Mouse (Mus musculus) heart, postnatal 36 days (tissue): ENCODE measurements at regions not wholly inside any gene's neighbourhood (a gene's known extent, or its start where the extent isn't known, plus 50 kb on each side); places are given as distances from the start of the nearest gene placed in this dataset.
"Not testable (repeated sequence)": the region's sequence is repeated elsewhere in the genome, so short reads cannot be mapped to it uniquely, and the experiment has no call there.

ENCODE experiments used
- DNase-seq, 2 experiments: peaks; one replicate each; pipeline ENCODE4 v3.0.0; 2021 to 2022
- intact Hi-C: fragments of 180-260 bp; cut with DNase I; formaldehyde crosslinking; loops from one replicate; pipeline ENCODE4 v1.15.1; 2025

DNA sequence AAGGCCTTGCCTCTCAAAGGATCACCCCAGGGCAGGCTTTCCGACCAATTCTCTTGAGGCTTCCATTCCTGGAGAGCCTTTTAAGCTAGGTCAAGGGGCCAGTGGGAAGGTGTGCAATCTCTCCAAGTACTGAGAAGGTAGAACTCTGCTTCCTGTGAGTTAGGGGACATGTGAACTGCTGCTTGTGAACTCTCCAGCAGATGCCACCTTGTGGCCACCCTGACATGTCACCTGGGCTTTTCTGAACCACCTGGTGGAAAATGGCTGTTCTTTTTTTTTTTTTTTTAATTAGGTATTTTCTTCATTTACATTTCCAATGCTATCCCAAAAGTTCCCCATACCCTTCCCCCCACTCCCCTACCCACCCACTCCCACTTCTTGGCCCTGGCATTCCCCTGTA is 438.5 kb upstream of the Sall1 start:
- intact Hi-C loops, DNase-seq: not testable (repeated sequence)

DNA sequence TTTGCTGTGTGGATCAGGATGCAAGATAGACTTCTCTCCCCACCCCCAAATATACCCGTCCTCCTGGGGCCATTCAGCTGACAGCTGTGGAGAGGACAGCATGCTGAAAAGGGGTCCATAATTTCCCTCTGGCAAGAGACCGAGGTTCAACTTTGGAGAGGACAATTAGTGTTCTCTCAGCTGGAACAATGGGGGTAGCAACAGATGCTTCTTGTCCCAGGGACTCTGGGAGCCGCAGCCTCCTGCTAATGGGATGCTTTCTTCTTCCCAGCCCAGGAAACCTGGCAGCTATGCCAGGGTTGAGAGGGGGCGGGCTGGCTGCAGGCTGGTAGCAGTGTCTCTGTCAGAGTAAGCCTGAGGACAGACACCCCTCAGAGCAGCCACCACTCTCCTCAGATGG is 433.0 kb upstream of the Sall1 start:
- intact Hi-C loops: no loop called here
- DNase-seq: no peak

DNA sequence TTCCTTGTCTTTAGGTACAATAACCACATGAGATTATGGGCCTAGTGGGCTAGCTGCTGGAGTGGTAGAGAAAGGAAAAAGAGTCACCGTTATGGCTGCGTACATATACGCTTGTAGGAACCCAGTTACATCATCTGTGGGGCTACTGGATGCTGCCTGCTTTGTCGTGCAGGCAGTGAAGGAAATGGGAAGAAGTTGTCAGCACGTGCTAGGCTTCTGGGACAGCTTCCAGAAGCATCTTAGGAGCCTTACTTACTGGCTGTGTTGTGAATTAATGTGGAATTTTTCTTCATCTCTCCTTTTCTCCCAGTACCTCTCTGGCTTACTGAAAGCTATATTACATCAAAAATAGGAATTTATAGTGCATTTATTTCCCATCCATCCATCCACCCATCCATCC is 427.2 kb upstream of the Sall1 start:
- intact Hi-C loops: no loop called here
- DNase-seq: no peak

DNA sequence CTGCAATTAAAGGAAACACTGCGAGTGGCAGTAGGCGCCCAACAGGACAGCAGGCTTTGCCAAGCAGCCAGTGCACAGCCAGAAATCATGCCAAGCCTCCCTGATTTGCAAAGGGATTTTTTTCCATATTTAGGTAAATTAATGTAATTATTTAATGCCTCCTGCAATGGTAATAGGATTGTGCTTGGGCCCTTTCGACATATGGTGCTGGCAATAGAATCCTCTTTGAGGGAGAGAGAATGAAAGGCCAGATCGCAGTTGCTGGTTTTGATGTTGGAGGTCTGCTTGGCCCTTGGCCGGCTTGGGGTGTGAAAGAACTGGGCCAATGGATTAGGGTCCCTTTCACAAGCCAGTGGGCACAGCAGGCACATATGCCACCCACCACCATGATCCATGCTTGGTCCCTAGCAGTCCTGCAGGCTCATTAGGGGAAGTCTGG is 424.8 kb upstream of the Sall1 start:
- no peak for DNase-seq
- intact Hi-C loops: no loop called here

GRCm38 (mm10) chr8:89465211-89465753 is 421.3 kb upstream of the Sall1 start:
- no peak for DNase-seq
- intact Hi-C loops: no loop called here

DNA sequence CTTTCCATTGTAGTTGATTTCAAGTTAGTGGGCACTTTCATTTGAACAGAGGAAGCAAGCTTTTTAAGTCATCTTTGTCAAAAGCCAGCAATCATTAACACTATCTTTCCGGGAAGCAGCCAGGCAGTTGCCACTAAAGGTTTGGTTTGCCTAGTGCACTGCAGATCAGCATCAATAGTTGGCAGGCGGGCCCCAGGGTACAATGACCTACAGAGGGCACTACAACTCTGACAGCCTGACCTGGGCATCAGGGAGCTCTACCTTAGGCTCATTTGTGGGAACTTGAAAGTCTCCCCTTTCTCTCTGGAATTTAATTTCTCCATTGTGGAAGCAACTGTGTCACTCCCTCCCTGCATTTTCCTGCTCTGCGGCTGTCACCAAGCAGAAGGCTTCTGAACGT is 412.6 kb upstream of the Sall1 start:
- DNase-seq: no peak

GRCm38 (mm10) chr8:89455731-89456130 is 411.8 kb upstream of the Sall1 start:
- DNase-seq: no peak
- intact Hi-C loops: no loop called here

More for the DNA sequence above, 412.6 kb upstream of the Sall1 start:
- intact Hi-C loops: no loop called here

GRCm38 (mm10) chr8:89454197-89454596 is 410.2 kb upstream of the Sall1 start:
- no peak for DNase-seq
- intact Hi-C loops: no loop called here

DNA sequence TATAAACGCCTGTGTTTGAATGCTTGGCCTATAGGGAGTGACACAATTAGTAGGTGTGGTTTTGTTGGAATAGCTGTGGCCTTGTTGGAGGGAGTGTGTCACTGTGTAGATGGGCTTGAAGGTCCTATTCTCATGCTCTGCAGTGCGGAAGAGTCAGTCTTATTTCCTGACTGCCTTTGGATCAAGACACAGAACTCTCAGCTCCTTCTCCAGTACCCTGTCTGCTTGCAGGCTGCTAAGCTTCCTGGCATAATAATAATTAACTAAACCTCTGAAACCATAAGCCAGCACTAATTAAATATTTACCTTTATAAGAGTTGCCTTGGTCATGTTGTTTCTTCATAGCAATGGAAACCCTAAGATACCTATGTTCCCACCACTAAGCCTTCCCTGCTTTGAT is 409.8 kb upstream of the Sall1 start:
- DNase-seq: no peak
- intact Hi-C loops: no loop called here

DNA sequence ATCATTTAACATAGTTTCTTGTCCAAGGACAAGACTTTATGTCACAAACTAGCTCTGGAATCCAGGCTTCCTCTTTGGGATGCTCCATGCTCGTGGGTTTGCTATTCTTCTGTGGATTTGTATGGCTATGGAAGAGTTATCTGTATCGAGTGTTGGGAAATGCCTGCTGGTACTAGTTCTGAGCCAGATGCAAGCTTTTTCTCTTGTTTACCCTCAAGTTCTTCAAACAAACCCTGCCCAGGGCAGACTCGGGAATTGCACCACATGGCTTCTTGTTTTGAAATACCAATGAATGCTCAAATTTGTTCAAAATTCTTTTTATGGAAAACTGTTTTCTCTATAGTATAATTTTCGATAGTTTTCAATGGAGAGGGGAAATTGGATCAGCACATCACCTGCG is 400.5 kb upstream of the Sall1 start:
- DNase-seq: no peak
- intact Hi-C loops: no loop called here

DNA sequence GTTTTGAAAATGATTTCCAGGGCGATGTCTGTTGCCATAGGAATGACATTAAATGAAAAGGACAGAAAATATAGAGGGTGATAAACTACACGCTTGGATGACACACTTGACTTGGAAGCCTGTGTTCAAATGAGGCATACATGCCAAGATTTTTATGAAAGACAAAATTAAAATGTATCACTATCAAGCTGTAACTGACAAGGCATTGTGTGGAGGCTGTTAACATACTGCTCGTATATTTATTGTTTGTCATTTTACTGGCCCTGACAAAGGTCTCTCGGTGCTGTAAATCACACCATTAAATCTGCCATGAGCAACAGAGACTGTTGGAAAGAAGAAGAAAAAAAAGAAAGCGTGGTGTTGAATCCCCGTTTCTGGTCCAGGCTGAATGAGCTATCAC is 395.3 kb upstream of the Sall1 start:
- no peak for DNase-seq
- intact Hi-C loops: no loop called here

DNA sequence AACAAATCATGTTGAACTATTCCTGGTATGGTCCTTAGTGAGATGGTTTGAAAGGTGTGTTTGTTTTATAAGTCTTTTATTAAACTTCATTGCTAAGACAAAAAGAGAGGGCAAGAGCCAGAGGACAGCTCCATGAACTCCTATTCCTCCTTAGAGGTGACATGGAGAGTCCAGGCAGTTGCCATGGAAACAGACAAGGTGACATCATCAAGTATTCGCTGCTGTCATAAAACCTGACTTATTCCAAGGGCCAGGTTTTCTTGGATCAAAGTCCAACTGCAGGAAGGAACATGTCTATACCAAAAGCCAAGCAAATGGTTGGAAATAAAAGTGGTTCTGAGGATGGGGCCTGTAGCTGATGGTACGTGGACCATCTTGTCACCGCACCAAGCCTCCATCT is 383.0 kb upstream of the Sall1 start:
- intact Hi-C loops: no loop called here
- no peak for DNase-seq

- DNase-seq: no peak
- intact Hi-C loops: no loop called here
Measured at GRCm38 (mm10) chr8:89415287-89415686, 371.3 kb upstream of the Sall1 start.

- intact Hi-C loops: no loop called here
- DNase-seq: no peak
Measured at GRCm38 (mm10) chr8:89412500-89412899, 368.5 kb upstream of the Sall1 start.

DNA sequence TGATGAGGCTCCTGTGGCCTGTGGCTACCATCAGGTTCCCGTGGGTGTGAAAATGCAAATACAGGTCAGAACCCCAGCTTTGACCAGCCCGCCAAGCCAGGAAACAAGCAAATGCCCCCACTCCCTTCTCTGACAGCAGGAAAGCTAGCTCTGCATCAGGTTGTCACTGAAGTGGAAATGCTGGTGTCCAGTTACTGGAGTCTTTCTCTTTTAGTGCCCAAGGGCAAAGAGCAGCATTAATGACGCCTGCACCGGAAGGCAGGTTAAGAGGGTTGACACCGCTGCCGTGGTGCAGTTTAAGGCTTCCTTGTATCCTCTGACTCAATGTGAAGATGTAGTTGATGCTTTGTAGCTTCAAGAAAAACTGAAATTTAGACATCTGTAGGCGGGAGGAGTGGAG is 368.1 kb upstream of the Sall1 start:
- no peak for DNase-seq
- intact Hi-C loops: no loop called here

- DNase-seq: no peak
- intact Hi-C loops: no loop called here
Measured at GRCm38 (mm10) chr8:89406688-89407087, 362.7 kb upstream of the Sall1 start.

DNA sequence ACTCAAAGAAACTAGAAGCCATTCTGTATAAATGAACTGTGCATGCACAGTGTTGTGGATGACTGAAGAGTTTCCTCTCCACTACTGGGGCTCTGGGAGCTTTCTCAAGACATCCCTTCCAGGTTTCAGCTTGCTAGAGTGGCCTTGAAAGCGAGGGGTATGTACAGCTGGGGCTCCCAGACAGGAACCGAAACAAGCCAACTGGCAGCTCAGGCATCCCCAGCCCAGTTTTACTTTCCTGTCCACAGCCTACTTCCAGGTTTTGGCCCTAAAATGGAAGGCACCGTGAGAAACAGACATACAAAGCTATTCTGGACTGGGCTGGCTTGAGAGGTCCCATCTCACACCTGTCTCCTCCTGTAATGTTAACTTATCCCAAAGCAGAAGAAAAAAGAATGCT is 360.3 kb upstream of the Sall1 start:
- no peak for DNase-seq
- intact Hi-C loops: no loop called here

DNA sequence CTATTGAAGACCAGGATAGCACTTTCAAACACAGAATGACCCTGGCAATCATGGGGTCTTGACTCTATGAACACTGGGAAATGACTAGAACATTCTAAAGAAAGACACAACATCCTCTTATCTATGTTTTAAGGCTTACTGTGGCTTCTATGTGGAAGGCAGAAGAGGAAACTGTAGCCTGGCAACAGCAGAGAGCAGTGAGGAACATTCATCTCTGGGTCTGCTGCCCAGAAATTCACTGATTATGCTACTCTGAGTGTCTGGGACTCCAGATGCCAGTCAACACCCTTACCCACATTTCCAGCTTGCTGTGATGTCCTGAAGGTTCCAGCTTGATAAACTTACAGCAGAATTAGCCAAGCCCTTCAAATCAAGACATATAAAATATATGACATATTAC is 352.7 kb upstream of the Sall1 start:
- intact Hi-C loops: no loop called here
- DNase-seq: no peak

GRCm38 (mm10) chr8:89392749-89393148 is 348.8 kb upstream of the Sall1 start:
- no peak for DNase-seq
- intact Hi-C loops: no loop called here

- intact Hi-C loops: no loop called here
- DNase-seq: no peak
Measured at GRCm38 (mm10) chr8:89388761-89389160, 344.8 kb upstream of the Sall1 start.

DNA sequence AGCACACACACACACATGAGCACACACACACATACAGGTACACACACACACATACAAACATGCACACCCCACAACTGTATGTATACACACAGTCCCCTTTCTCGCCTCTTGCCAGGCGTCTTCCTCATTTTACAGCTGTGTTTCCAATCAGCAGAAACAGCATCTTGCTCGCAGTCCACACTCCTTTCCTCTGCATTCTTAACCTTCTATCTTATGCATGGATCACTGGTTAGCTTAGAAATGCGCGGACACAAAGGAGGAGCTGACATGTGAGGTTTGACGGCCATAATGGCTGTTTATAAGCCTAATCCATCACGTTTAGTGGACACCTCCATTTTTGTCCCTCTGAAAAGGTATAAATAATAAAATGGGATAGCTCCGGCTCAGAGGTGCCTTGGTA is 343.3 kb upstream of the Sall1 start:
- DNase-seq: no peak
- intact Hi-C loops: no loop called here

- DNase-seq: no peak
- intact Hi-C loops: no loop called here
Measured at GRCm38 (mm10) chr8:89385028-89385427, 341.1 kb upstream of the Sall1 start.

- DNase-seq: no peak
- intact Hi-C loops: no loop called here
Measured at GRCm38 (mm10) chr8:89383781-89384180, 339.8 kb upstream of the Sall1 start.
